Mouse (Mus musculus) liver (tissue): ENCODE measurements at regions not wholly inside any gene's neighbourhood (a gene's known extent, or its start where the extent isn't known, plus 50 kb on each side); places are given as distances from the start of the nearest gene placed in this dataset.

Experiments
- DNase-seq: peaks from one replicate; pipeline ENCODE4 v3.0.0-alpha.2; 2020; ENCODE audit warnings: mixed read lengths

GRCm38 (mm10) chr6:51754239-51754681, 230.6 kb downstream of the Snx10 start:
- DNase-seq: no peak

- DNase-seq: no peak
Observed at GRCm38 (mm10) chr6:51757131-51757530, 233.4 kb downstream of the Snx10 start.

GRCm38 (mm10) chr6:51757746-51758145, 234.0 kb downstream of the Snx10 start:
- DNase-seq: no peak

- DNase-seq: no peak
Observed at GRCm38 (mm10) chr6:51758781-51759180, 235.1 kb downstream of the Snx10 start.

GRCm38 (mm10) chr6:51760372-51760771, 236.7 kb downstream of the Snx10 start:
- peak; percentile 29 for DNase-seq

GRCm38 (mm10) chr6:51761506-51761905, 237.8 kb downstream of the Snx10 start:
- DNase-seq: no peak

GRCm38 (mm10) chr6:51766482-51766881, 242.8 kb downstream of the Snx10 start:
- no peak for DNase-seq

- peak; percentile 33 for DNase-seq
Observed at GRCm38 (mm10) chr6:51767582-51768341, 244.1 kb downstream of the Snx10 start.

GRCm38 (mm10) chr6:51771001-51771400, 241.3 kb downstream of the Skap2 start:
- no peak for DNase-seq

- no peak for DNase-seq
Observed at GRCm38 (mm10) chr6:51771424-51771823, 240.9 kb downstream of the Skap2 start.

- DNase-seq: no peak
Observed at GRCm38 (mm10) chr6:51774771-51775170, 237.6 kb downstream of the Skap2 start.

GRCm38 (mm10) chr6:51785615-51786014, 226.7 kb downstream of the Skap2 start:
- no peak for DNase-seq

GRCm38 (mm10) chr6:51786836-51787235, 225.5 kb downstream of the Skap2 start:
- no peak for DNase-seq

GRCm38 (mm10) chr6:51788156-51788555, 224.2 kb downstream of the Skap2 start:
- no peak for DNase-seq

- DNase-seq: no peak
Observed at GRCm38 (mm10) chr6:51790293-51790692, 222.1 kb downstream of the Skap2 start.

- no peak for DNase-seq
Observed at GRCm38 (mm10) chr6:51790693-51791092, 221.7 kb downstream of the Skap2 start.

GRCm38 (mm10) chr6:51795300-51795699, 217.0 kb downstream of the Skap2 start:
- peak; percentile 58 for DNase-seq

- no peak for DNase-seq
Observed at GRCm38 (mm10) chr6:51798577-51799240, 213.6 kb downstream of the Skap2 start.

- no peak for DNase-seq
Observed at GRCm38 (mm10) chr6:51805656-51806055, 206.7 kb downstream of the Skap2 start.
